Mouse (Mus musculus): ENCODE measurements at regions not wholly inside any gene's neighbourhood (a gene's known extent, or its start where the extent isn't known, plus 50 kb on each side); places are given as distances from the start of the nearest gene placed in this dataset.

DNA sequence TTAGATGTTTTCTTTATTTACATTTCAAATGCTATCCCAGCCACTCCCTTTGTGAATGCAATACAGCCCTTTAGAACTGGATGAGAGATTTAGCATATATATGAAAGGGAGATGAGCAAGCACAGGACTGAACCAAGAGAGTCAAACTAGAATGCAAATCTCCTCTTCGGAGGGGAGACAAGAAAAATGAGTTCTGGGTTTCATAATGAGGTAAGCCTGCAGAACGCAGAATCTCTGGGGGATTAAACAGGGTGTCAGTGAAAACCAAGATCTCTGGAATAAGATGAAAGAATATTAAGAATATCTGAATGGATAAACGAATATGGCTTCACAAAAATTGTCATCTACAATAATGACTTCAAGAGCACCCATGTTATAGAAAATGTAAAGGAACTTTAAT lies 130.6 kb upstream of the Sem1 start:
- TF ChIP-seq EP300 (IDR thresholded peaks at IDR 0.05; ENCODE audit: low read depth in 1 of 2, low read length in 2 of 2) (no peak), SIN3A (IDR thresholded peaks at IDR 0.05; ENCODE audit: low read length) (no peak), MYC (IDR thresholded peaks at IDR 0.05; ENCODE audit: low read depth, low read length) (no peak), POLR2A (IDR thresholded peaks at IDR 0.05; ENCODE audit: control insufficient read depth in 1 of 2, insufficient read depth in 1 of 2, low read depth in 1 of 2, low read length in 2 of 2, poor library complexity in 1 of 2) (no peak), RCOR1 (IDR thresholded peaks at IDR 0.05; ENCODE audit: low read depth, low read length) (no peak), CTCF (IDR thresholded peaks at IDR 0.05 in 2 of 3, conservative IDR thresholded peaks at IDR 0.05 in 1 of 3; ENCODE audit: control insufficient read depth in 1 of 3, insufficient read depth in 1 of 3, low read depth in 2 of 3, low read length in 3 of 3, poor library complexity in 1 of 3, severe bottlenecking in 1 of 3) (no peak), MAFK (IDR thresholded peaks at IDR 0.05; ENCODE audit: borderline replicate concordance, low read depth, low read length) (no peak), E2F4 (IDR thresholded peaks at IDR 0.05; ENCODE audit: borderline replicate concordance, low read depth, low read length) (no peak), BHLHE40 (IDR thresholded peaks at IDR 0.05; ENCODE audit: borderline replicate concordance, low read depth, low read length) (no peak), GATA1 (IDR thresholded peaks at IDR 0.05; ENCODE audit: low read depth, low read length) (no peak)
